Mouse (Mus musculus) spleen, adult 2 months (tissue): ENCODE measurements around the gene Flnb. TPM values are rescaled to one million over a fixed set of nuclear protein-coding genes. Genes with fewer than 3 reads are reported as not detected.

Source experiments
- DNase-seq, 2 experiments: peaks; one replicate each; pipeline versions ENCODE4 v3.0.0 to v3.0.0-alpha.2; 2012 to 2021; ENCODE audit warnings: low spot score in 2 of 2, low read depth in 1 of 2
- H3K27ac ChIP-seq: fragments of 200-500 bp; 2 replicates; pipeline ENCODE4 v1.5.1; 2012; ENCODE audit warnings: low read length, inconsistent platforms; ENCODE audit not compliant: insufficient read depth
- H3K27me3 ChIP-seq: fragments of 200-500 bp; 2 replicates; pipeline ENCODE4 v1.6.1; 2012; ENCODE audit warnings: mild to moderate bottlenecking, moderate library complexity, low read length, inconsistent platforms; ENCODE audit not compliant: control insufficient read depth, insufficient read depth
- H3K36me3 ChIP-seq: fragments of 200-500 bp; 2 replicates; pipeline ENCODE4 v1.6.1; 2012; ENCODE audit warnings: mild to moderate bottlenecking, low read length, inconsistent platforms; ENCODE audit not compliant: control insufficient read depth, insufficient read depth
- H3K4me1 ChIP-seq: fragments of 200-500 bp; 2 replicates; pipeline ENCODE4 v1.6.1; 2011; ENCODE audit warnings: inconsistent platforms; ENCODE audit not compliant: control insufficient read depth, insufficient read depth, insufficient read length
- H3K4me3 ChIP-seq: fragments of 200-500 bp; 2 replicates; pipeline ENCODE4 v1.5.1; 2011; ENCODE audit warnings: mild to moderate bottlenecking, inconsistent platforms; ENCODE audit not compliant: insufficient read depth, insufficient read length; ENCODE audit errors: extremely low read depth
- CTCF ChIP-seq: fragments of 200-500 bp; IDR thresholded peaks from 2 replicates; pipeline ENCODE4 v1.5.1; 2011; ENCODE audit warnings: mild to moderate bottlenecking, inconsistent platforms; ENCODE audit not compliant: insufficient read depth, insufficient read length, insufficient replicate concordance; ENCODE audit errors: extremely low read depth
- POLR2A ChIP-seq: fragments of 200-500 bp; IDR thresholded peaks from 2 replicates; pipeline ENCODE4 v1.6.1; 2011; ENCODE audit warnings: low read depth, low read length, inconsistent platforms
- WGBS: fragments of 180-500 bp; shearing (Covaris S2); methylation state at CpG from one replicate; pipeline ENCODE4 v1.1.7; 2018; 5-methylcytosine and 5-hydroxymethylcytosine counted together
- polyA plus RNA-seq: library from polyadenylated mRNA; depleted of rRNA; stranded (reverse); fragments of >200 nt; gene quantifications from 2 replicates; pipeline ENCODE4 v1.2.3, GENCODE M21; 2012; rRNA removed

Gene Flnb
- polyA plus RNA-seq, 1 experiment: 8.2 TPM

DNA sequence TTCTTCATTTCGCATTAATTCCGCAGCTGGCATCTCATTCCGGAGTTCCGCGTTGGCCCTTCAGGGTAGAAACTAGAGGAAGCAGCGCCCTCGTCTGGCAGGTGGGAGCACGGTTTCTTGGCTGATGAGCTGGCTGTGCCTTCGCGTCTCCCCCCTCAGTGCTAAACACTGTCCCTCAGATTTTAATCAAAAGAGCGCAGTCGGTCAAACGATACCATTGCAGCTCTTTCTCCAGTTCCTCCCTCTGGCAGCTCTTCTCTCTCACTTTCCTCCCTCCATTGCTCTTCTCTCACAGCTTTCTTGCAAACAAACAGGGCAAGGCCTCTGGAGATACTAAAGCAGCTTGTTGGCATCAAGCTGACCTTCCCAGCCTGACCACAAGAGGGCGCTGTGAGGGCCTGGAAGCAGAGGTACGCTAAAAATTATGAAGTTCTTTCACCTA is 179.5 kb downstream of the Flnb start:
- H3K27ac ChIP-seq: no peak overlapping the region

DNA sequence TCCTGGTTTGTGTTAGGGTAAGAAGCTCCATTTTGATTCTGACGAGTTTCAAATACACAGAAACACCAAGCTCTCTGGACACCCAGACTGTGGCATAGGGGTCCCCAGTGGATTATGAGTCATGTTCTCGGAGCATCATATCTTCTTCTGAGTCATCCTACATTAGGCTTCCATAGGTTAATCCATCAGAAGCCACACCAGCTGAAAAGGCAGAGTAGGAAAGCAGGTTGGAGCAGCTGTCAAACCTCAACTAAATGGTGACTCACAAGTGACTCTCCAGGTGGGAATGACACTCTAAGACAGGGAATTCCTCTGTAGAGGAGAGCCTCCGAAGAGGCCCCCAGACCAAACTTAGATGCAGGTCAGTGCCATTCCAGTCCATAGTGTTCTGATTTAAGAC is 181.3 kb downstream of the Flnb start:
- H3K36me3 ChIP-seq: no peaks in the 10 kb centered on the region
- DNase-seq: no peak
- H3K4me3 ChIP-seq: no peak overlapping the region
- no peak overlapping the region for H3K27ac ChIP-seq
- peaks cover 6% of the 10 kb centered on the region; the same call in 1 of the 2 replicates for H3K4me1 ChIP-seq
- WGBS: 87% methylated on average over 3 of the region's 3 CpGs
- H3K27me3 ChIP-seq: no peaks in the 10 kb centered on the region
- TF ChIP-seq CTCF (no peak), POLR2A (no peak)

More for the DNA sequence above, 179.5 kb downstream of the Flnb start:
- 2% methylated on average over 15 of the region's 15 CpGs for WGBS
- Histone ChIP-seq H3K4me1 (peaks cover 15% of the 10 kb centered on the region; the same call in 1 of the 2 replicates), H3K36me3 (no peaks in the 10 kb centered on the region), H3K27me3 (no peaks in the 10 kb centered on the region), H3K4me3 (peak overlapping the region; percentile 36; the same call in 1 of the 2 replicates)
- DNase-seq: peak; percentile 85 to 91
- peak; percentile 91 for TF ChIP-seq CTCF
- no peak for TF ChIP-seq POLR2A

- Histone ChIP-seq H3K36me3 (no peaks in the 10 kb centered on the region), H3K27me3 (no peaks in the 10 kb centered on the region), H3K4me1 (peaks cover 7% of the 10 kb centered on the region; the same call in 1 of the 2 replicates), H3K27ac (no peak overlapping the region), H3K4me3 (no peak overlapping the region)
- TF ChIP-seq POLR2A: no peak
- TF ChIP-seq CTCF: no peak
- WGBS: 90% methylated on average over 5 of the region's 5 CpGs
- DNase-seq: no peak
Measured at GRCm38 (mm10) chr14:7999435-7999834, 181.7 kb downstream of the Flnb start.

DNA sequence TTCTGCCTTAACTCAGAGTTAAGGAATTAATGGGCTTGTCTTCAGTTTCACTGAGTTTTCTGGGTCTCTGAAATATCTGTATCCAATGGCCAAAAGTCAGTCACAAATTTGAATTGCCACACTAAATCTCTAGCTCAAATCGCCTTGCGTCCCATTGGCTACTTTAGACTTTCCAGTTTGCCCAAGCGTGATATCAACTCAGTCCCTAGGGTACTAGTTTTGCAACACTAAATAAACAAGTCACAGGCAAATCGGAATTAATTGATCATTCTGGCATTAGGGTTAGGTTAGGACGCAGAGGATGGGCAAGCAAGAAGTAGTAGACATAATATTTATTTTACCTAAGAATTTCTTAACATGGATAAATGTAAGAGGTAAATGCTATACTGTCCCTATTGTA is 182.5 kb downstream of the Flnb start:
- Histone ChIP-seq H3K4me1 (peaks cover 5% of the 10 kb centered on the region), H3K36me3 (no peaks in the 10 kb centered on the region), H3K27me3 (no peaks in the 10 kb centered on the region), H3K27ac (no peak overlapping the region), H3K4me3 (no peak overlapping the region)
- WGBS: 93% methylated on average over 5 of the region's 5 CpGs
- no peak for DNase-seq
- TF ChIP-seq POLR2A (no peak), CTCF (no peak)

Other genes starting within 250 kb of the Flnb start
- 0.06 TPM in 1 of 2 replicates, not detected in the other for gene Gm3558, start 249.4 kb upstream of the Flnb start, polyA plus RNA-seq
- not detected in 2 replicates for gene Gm10338, start 222.4 kb upstream of the Flnb start, polyA plus RNA-seq
- not detected in 2 replicates for gene Gm10128, start 174.0 kb upstream of the Flnb start, polyA plus RNA-seq
- gene Gm26661, start 26.4 kb upstream of the Flnb start, polyA plus RNA-seq: not detected in 2 replicates
- not detected in 2 replicates for gene Gm45521, start 139.3 kb downstream of the Flnb start, polyA plus RNA-seq
- gene Dnase1l3, start 176.6 kb downstream of the Flnb start, polyA plus RNA-seq: 69.2 and 69.9 TPM in 2 replicates
- gene Abhd6, start 184.9 kb downstream of the Flnb start, polyA plus RNA-seq: 8.3 and 8.6 TPM in 2 replicates